In genomic region chr13:95044108-95044507, GRCm38 (mm10) we compare ENCODE assay signal across 24 mouse cellular contexts.
"Had no signal": no experiment of that assay in that cellular context is flagged by ENCODE, and none has a peak within 500 bp of the region (broad histone marks: within the 10 kb centered on the region; RNA-seq: fewer than 3 reads in every experiment).

No protein-coding gene starts in this region.

- H3K27ac ChIP-seq: gastrocnemius, adult 2 months; heart, embryonic 13.5 days; heart, embryonic 15.5 days; hindbrain, embryonic 13.5 days; hindbrain, embryonic 15.5 days; hindbrain, postnatal 0 days; kidney, embryonic 15.5 days; kidney, postnatal 0 days; layer of hippocampus, adult 2 months; left cerebral cortex, adult 2 months; limb, embryonic 10.5 days; limb, embryonic 12.5 days had no signal

- H3K9me3 ChIP-seq: heart, embryonic 13.5 days; heart, embryonic 15.5 days; hindbrain, embryonic 13.5 days; hindbrain, embryonic 15.5 days; kidney, embryonic 15.5 days; limb, embryonic 10.5 days; limb, embryonic 12.5 days had no signal

- H3K4me1 ChIP-seq: heart, embryonic 13.5 days; heart, embryonic 15.5 days; hindbrain, embryonic 13.5 days; hindbrain, embryonic 15.5 days; limb, embryonic 12.5 days had no signal

- ATAC-seq: forebrain, postnatal 0 days; hindbrain, postnatal 0 days; intestine, embryonic 16.5 days had no signal

- H3K36me3 ChIP-seq: heart, embryonic 13.5 days; heart, embryonic 15.5 days; hindbrain, embryonic 13.5 days; hindbrain, embryonic 15.5 days; kidney, embryonic 15.5 days; limb, embryonic 10.5 days; limb, embryonic 12.5 days had no signal

- H3K27me3 ChIP-seq: heart, embryonic 13.5 days; heart, embryonic 15.5 days; hindbrain, embryonic 13.5 days; hindbrain, embryonic 15.5 days; kidney, embryonic 15.5 days; limb, embryonic 12.5 days had no signal

- DNase-seq: forebrain, postnatal 0 days; gastrocnemius, adult 2 months; gastrocnemius, postnatal 10 days; gastrocnemius, postnatal 25 days; heart, adult 18-20 months; heart, postnatal 36 days; kidney, adult 11 months; kidney, adult 2 months; kidney, adult 9 months; kidney, postnatal 25 days; kidney, postnatal 4 days; liver had no signal

- H3K4me3 ChIP-seq: gastrocnemius, adult 2 months; heart, embryonic 13.5 days; heart, embryonic 15.5 days; hindbrain, embryonic 13.5 days; hindbrain, embryonic 15.5 days; kidney, embryonic 15.5 days; layer of hippocampus, adult 2 months; left cerebral cortex, adult 2 months; limb, embryonic 10.5 days; limb, embryonic 12.5 days had no signal
